Mouse (Mus musculus) hindbrain, embryonic 13.5 days (tissue): ENCODE data around the gene Zfp131. TPM values are rescaled to one million over a fixed set of nuclear protein-coding genes. Genes with fewer than 3 reads are reported as not detected.
"Not testable (repeated sequence)": the region's sequence is repeated elsewhere in the genome, so short reads cannot be mapped to it uniquely, and the experiment has no call there.

Experiments
- ATAC-seq: fragments of 200-750 bp; cut with Nextera tagmentation; 2 replicates; pipeline ENCODE4 v1.8.0; 2017; ENCODE audit warnings: moderate TSS enrichment; ENCODE audit not compliant: low FRiP score
- H3K27ac ChIP-seq: fragments of 300-500 bp; sonication (generic); 2 replicates; pipeline ENCODE4 v1.5.1; 2015; ENCODE audit warnings: inconsistent platforms, mild to moderate bottlenecking, moderate library complexity
- H3K27me3 ChIP-seq: fragments of 300-500 bp; sonication (generic); 2 replicates; pipeline ENCODE4 v1.6.1; 2015; ENCODE audit warnings: mild to moderate bottlenecking, inconsistent platforms
- H3K36me3 ChIP-seq: fragments of 300-500 bp; sonication (generic); 2 replicates; pipeline ENCODE4 v1.6.1; 2015; ENCODE audit warnings: mild to moderate bottlenecking, inconsistent platforms
- H3K4me1 ChIP-seq: fragments of 300-500 bp; sonication (generic); replicated peaks from 2 replicates; pipeline ENCODE4 v1.6.1; 2015; ENCODE audit warnings: inconsistent platforms
- H3K4me2 ChIP-seq: fragments of 300-500 bp; sonication (generic); 2 replicates; pipeline ENCODE4 v1.6.1; 2015; ENCODE audit warnings: inconsistent platforms, mild to moderate bottlenecking, moderate library complexity
- H3K4me3 ChIP-seq: fragments of 300-500 bp; sonication (generic); 2 replicates; pipeline ENCODE4 v1.5.1; 2015; ENCODE audit warnings: mild to moderate bottlenecking, inconsistent platforms
- H3K9ac ChIP-seq: fragments of 300-500 bp; sonication (generic); 2 replicates; pipeline ENCODE4 v1.6.1; 2015; ENCODE audit warnings: mild to moderate bottlenecking, inconsistent platforms
- H3K9me3 ChIP-seq: fragments of 300-500 bp; sonication (generic); 2 replicates; pipeline ENCODE4 v1.6.1; 2016; ENCODE audit warnings: inconsistent platforms
- WGBS: fragments of 180-500 bp; shearing (Covaris S2); methylation state at CpG from one replicate; pipeline ENCODE4 v1.1.7; 2015; 5-methylcytosine and 5-hydroxymethylcytosine counted together
- polyA plus RNA-seq: library from polyadenylated mRNA; unstranded; fragments of >200 nt; fragmentation: Nextera tagmentation; extraction: Ambion mirVana; gene quantifications from 2 replicates; pipeline ENCODE4 v1.2.1, GENCODE M21; 2015

The Zfp131 gene
- polyA plus RNA-seq: 38.2 and 39.9 TPM in 2 replicates

- no peaks in the 10 kb centered on the region for H3K27me3 ChIP-seq
- H3K4me1 ChIP-seq: peaks cover 23% of the 10 kb centered on the region
- peaks cover 13% of the 10 kb centered on the region for H3K36me3 ChIP-seq
- H3K27ac ChIP-seq: peak within 1 kb of the TSS; percentile 98
- under 1% methylated on average over 67 of the region's 86 CpGs for WGBS
- H3K9me3 ChIP-seq: no peaks in the 10 kb centered on the region
- peak within 1 kb of the TSS; percentile 82 for H3K4me3 ChIP-seq
- peak; percentile 96 for ATAC-seq
- peak within 1 kb of the TSS; percentile 97 for H3K9ac ChIP-seq
- peak within 1 kb of the TSS; percentile 70 for H3K4me2 ChIP-seq
These were observed at the start of gene Zfp131 for GRCm38 (mm10) chr13:119790761-119791579. Gene Zfp131, minus strand, starts transcription at chr13:119790889.

- peaks cover 11% of the 10 kb centered on the region; the same call in 1 of the 2 replicates for H3K27me3 ChIP-seq
- ATAC-seq: peak; percentile 46; the same call in 1 of the 2 replicates
- not testable (repeated sequence) for H3K9me3 ChIP-seq, H3K4me3 ChIP-seq, H3K4me1 ChIP-seq, H3K9ac ChIP-seq, H3K27ac ChIP-seq, H3K4me2 ChIP-seq, H3K36me3 ChIP-seq
- 36% methylated on average over 6 of the region's 6 CpGs for WGBS
These were observed 49.3 kb upstream of the Zfp131 start for GRCm38 (mm10) chr13:119839982-119840381.

GRCm38 (mm10) chr13:119837719-119838337 is 47.1 kb upstream of the Zfp131 start:
- H3K36me3 ChIP-seq, H3K9ac ChIP-seq, H3K27ac ChIP-seq, H3K4me1 ChIP-seq, H3K9me3 ChIP-seq: not testable (repeated sequence)
- H3K27me3 ChIP-seq: peaks cover 11% of the 10 kb centered on the region; the same call in 1 of the 2 replicates
- peak; percentile 15 for ATAC-seq
- 0 out of 2 replicates have a peak overlapping the region, but pooled peaks have one; percentile 15 for H3K4me3 ChIP-seq
- H3K4me2 ChIP-seq: peak overlapping the region; percentile 38; the same call in 1 of the 2 replicates
- WGBS: 6% methylated on average over 14 of the region's 23 CpGs

GRCm38 (mm10) chr13:119836324-119836811 is 45.7 kb upstream of the Zfp131 start:
- Histone ChIP-seq H3K27me3 (peaks cover 11% of the 10 kb centered on the region; the same call in 1 of the 2 replicates), H3K4me2 (peak overlapping the region; percentile 46), H3K4me3 (peak overlapping the region; percentile 27)
- 11% methylated on average over 23 of the region's 23 CpGs for WGBS
- H3K36me3 ChIP-seq, H3K4me1 ChIP-seq, H3K27ac ChIP-seq, H3K9ac ChIP-seq, H3K9me3 ChIP-seq: not testable (repeated sequence)
- peak; percentile 83 for ATAC-seq

- not testable (repeated sequence) for H3K36me3 ChIP-seq, H3K27ac ChIP-seq, H3K4me1 ChIP-seq, H3K9me3 ChIP-seq, H3K9ac ChIP-seq
- peak; percentile 41 for ATAC-seq
- peak within 1 kb of the TSS; percentile 46 for H3K4me2 ChIP-seq
- H3K27me3 ChIP-seq: peaks cover 11% of the 10 kb centered on the region; the same call in 1 of the 2 replicates
- 15% methylated on average over 19 of the region's 25 CpGs for WGBS
- peak within 1 kb of the TSS; percentile 27 for H3K4me3 ChIP-seq
These were observed 44.8 kb upstream of the Zfp131 start, which contains the start of gene D13Ertd608e for GRCm38 (mm10) chr13:119835320-119836056. Gene D13Ertd608e, plus strand, starts transcription at chr13:119836006.

- not testable (repeated sequence) for H3K4me1 ChIP-seq, H3K9ac ChIP-seq, H3K27me3 ChIP-seq, H3K9me3 ChIP-seq, H3K4me2 ChIP-seq, H3K36me3 ChIP-seq, H3K27ac ChIP-seq, H3K4me3 ChIP-seq, ATAC-seq
These were observed 39.4 kb upstream of the Zfp131 start, which contains the start of gene AF067063 for GRCm38 (mm10) chr13:119830116-119830515. Gene AF067063, minus strand, starts transcription at chr13:119830216.

GRCm38 (mm10) chr13:119817579-119818206 is 27.0 kb upstream of the Zfp131 start:
- Histone ChIP-seq H3K9me3 (no peaks in the 10 kb centered on the region), H3K36me3 (no peaks in the 10 kb centered on the region), H3K9ac (no peak overlapping the region), H3K4me2 (no peak overlapping the region), H3K4me3 (no peak overlapping the region), H3K27ac (no peak overlapping the region), H3K4me1 (no peaks in the 10 kb centered on the region), H3K27me3 (no peaks in the 10 kb centered on the region)
- 12% methylated on average over 2 of the region's 2 CpGs for WGBS
- no peak for ATAC-seq

- H3K4me1 ChIP-seq: no peaks in the 10 kb centered on the region
- H3K27me3 ChIP-seq: no peaks in the 10 kb centered on the region
- no peak for ATAC-seq
- no peak overlapping the region for H3K27ac ChIP-seq
- no peak overlapping the region for H3K9ac ChIP-seq
- no peak overlapping the region for H3K4me2 ChIP-seq
- 58% methylated on average over 8 of the region's 8 CpGs for WGBS
- no peaks in the 10 kb centered on the region for H3K9me3 ChIP-seq
- H3K36me3 ChIP-seq: no peaks in the 10 kb centered on the region
- H3K4me3 ChIP-seq: no peak overlapping the region
These were observed 26.1 kb upstream of the Zfp131 start for GRCm38 (mm10) chr13:119816798-119817197.

- no peak overlapping the region for H3K4me2 ChIP-seq
- H3K36me3 ChIP-seq: no peaks in the 10 kb centered on the region
- H3K4me3 ChIP-seq: no peak overlapping the region
- no peak overlapping the region for H3K9ac ChIP-seq
- H3K9me3 ChIP-seq: no peaks in the 10 kb centered on the region
- no peaks in the 10 kb centered on the region for H3K4me1 ChIP-seq
- WGBS: 83% methylated on average over 9 of the region's 9 CpGs
- no peak for ATAC-seq
- H3K27me3 ChIP-seq: no peaks in the 10 kb centered on the region
- no peak overlapping the region for H3K27ac ChIP-seq
These were observed 19.3 kb upstream of the Zfp131 start for GRCm38 (mm10) chr13:119810031-119810430.

- H3K9ac ChIP-seq: no peak overlapping the region
- no peak overlapping the region for H3K4me3 ChIP-seq
- H3K27ac ChIP-seq: no peak overlapping the region
- H3K9me3 ChIP-seq: no peaks in the 10 kb centered on the region
- no peak for ATAC-seq
- WGBS: 74% methylated on average over 2 of the region's 2 CpGs
- no peaks in the 10 kb centered on the region for H3K27me3 ChIP-seq
- no peaks in the 10 kb centered on the region for H3K36me3 ChIP-seq
- no peak overlapping the region for H3K4me2 ChIP-seq
- H3K4me1 ChIP-seq: no peaks in the 10 kb centered on the region
These were observed 18.2 kb upstream of the Zfp131 start for GRCm38 (mm10) chr13:119808937-119809336.

GRCm38 (mm10) chr13:119797656-119798055 is 7.0 kb upstream of the Zfp131 start:
- Histone ChIP-seq H3K4me3 (no peak overlapping the region), H3K4me2 (no peak overlapping the region), H3K36me3 (no peaks in the 10 kb centered on the region), H3K9ac (no peak overlapping the region), H3K27me3 (no peaks in the 10 kb centered on the region), H3K9me3 (no peaks in the 10 kb centered on the region), H3K4me1 (no peaks in the 10 kb centered on the region), H3K27ac (no peak overlapping the region)
- 75% methylated on average over 4 of the region's 4 CpGs for whole genome bisulfite sequencing
- ATAC-seq: no peak
